Mouse (Mus musculus): ENCODE data around the gene Rhoc.

DNA sequence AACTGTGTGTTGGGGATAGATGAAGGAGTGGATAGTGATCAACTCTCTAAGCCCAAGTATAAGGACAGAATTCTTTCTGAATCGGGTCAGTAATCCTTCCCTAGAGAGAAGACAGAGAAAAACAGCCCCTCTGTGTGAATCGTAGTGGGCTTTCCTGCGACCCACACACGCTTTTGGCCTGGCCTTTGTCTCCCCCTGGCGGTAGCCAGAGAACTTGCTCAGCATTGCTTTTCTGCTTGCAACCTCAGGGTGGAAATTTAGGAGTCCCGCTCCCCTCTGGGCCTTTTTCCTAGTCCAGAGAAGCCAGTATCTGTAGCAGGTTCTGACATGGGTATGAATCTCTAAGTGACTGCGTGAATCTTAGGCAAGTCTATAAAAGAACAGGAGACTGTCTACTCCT, 8.2 kb upstream of the Rhoc start:
- TF ChIP-seq CTCF (IDR thresholded peaks at IDR 0.05; ENCODE audit: insufficient read depth, low read depth, low read length), result peak; percentile 87
- no peak for TF ChIP-seq POLR2A (IDR thresholded peaks at IDR 0.05; ENCODE audit: insufficient read depth, low read depth, low read length)
